Mouse (Mus musculus): ENCODE results near the gene Chordc1.

DNA sequence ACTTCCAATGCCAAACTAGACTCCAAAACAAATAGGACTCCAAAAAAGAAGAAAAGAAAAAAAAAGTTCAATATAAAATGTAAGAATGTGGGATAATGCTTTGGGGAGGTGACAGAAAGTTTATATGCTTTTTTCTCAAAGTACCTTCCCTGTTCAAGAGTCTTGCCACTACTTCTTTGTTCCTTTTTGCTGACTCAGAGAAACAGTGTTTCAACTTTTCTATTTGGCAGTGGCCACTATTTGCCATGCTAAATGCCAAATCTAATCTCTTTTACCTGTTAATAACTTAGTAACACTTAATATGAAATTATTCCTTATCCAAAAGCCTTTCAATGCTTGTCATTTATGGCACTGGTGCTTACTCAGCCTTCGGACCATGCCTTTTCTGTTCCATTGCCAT, 16.0 kb upstream of the Chordc1 start:
- TF ChIP-seq CTCF (IDR thresholded peaks at IDR 0.05; ENCODE audit: borderline replicate concordance, control insufficient read depth, extremely low read depth, insufficient read depth, low read length, poor library complexity) (no peak), POLR2A (IDR thresholded peaks at IDR 0.05; ENCODE audit: control insufficient read depth, extremely low read depth, insufficient read depth, low read length, poor library complexity) (no peak)

Data from thymus, adult 2 months (tissue).